Mouse (Mus musculus) gastrocnemius, postnatal 36 days (tissue): ENCODE results near the gene Prnp. TPM values are rescaled to one million over a fixed set of nuclear protein-coding genes. Genes with fewer than 3 reads are reported as not detected.

Source experiments
- DNase-seq, 2 experiments: peaks; one replicate each; pipeline ENCODE4 v3.0.0; 2022
- intact Hi-C: fragments of 180-260 bp; cut with DNase I; formaldehyde crosslinking; loops from one replicate; pipeline ENCODE4 v1.15.1; 2025
- total RNA-seq, 2 experiments: library from RNA; stranded (reverse); gene quantifications; 2 replicates each; pipeline ENCODE4 v1.2.3; 2021

Prnp gene
- total RNA-seq, 2 experiments from 2014 or later, result 69.7 to 94.8 TPM

GRCm38 (mm10) chr2:131905776-131906175, 4.0 kb upstream of the Prnp start:
- DNase-seq, result no peak
- intact Hi-C loops, result no loop called here

- intact Hi-C loops, result no loop called here
- no peak for DNase-seq
Observed at GRCm38 (mm10) chr2:131906266-131906665, 3.5 kb upstream of the Prnp start.

- peak in 1 of 2 experiments; percentile 37 for DNase-seq
- intact Hi-C loops, result no loop called here
Observed at GRCm38 (mm10) chr2:131906846-131907245, 2.9 kb upstream of the Prnp start.

- DNase-seq, result no peak
- intact Hi-C loops, result no loop called here
Observed at GRCm38 (mm10) chr2:131907311-131907710, 2.4 kb upstream of the Prnp start.

GRCm38 (mm10) chr2:131908351-131908861, 1.3 kb upstream of the Prnp start:
- DNase-seq, result peak in 1 of 2 experiments; percentile 11
- intact Hi-C loops, result no loop called here

GRCm38 (mm10) chr2:131908906-131909305, 822 bp upstream of the Prnp start:
- no peak for DNase-seq
- intact Hi-C loops, result no loop called here

GRCm38 (mm10) chr2:131910847-131911246, 1.1 kb downstream of the Prnp start:
- no peak for DNase-seq
- intact Hi-C loops, result no loop called here

GRCm38 (mm10) chr2:131911341-131911740, 1.6 kb downstream of the Prnp start:
- no peak for DNase-seq
- intact Hi-C loops, result no loop called here

- no peak for DNase-seq
- intact Hi-C loops, result no loop called here
Observed at GRCm38 (mm10) chr2:131912526-131913258, 3.0 kb downstream of the Prnp start.

- no peak for DNase-seq
- intact Hi-C loops, result no loop called here
Observed at GRCm38 (mm10) chr2:131932275-131932902, 22.7 kb downstream of the Prnp start.

- intact Hi-C loops, result no loop called here
- DNase-seq, result no peak
Observed at GRCm38 (mm10) chr2:131933013-131933412, 23.3 kb downstream of the Prnp start.

- no peak for DNase-seq
- intact Hi-C loops, result no loop called here
Observed at GRCm38 (mm10) chr2:131933598-131933997, 23.9 kb downstream of the Prnp start.

- DNase-seq, result no peak
- intact Hi-C loops, result no loop called here
Observed at GRCm38 (mm10) chr2:131934243-131934642, 24.5 kb downstream of the Prnp start.

GRCm38 (mm10) chr2:131935390-131936105, 25.8 kb downstream of the Prnp start:
- DNase-seq, result no peak
- intact Hi-C loops, result no loop called here

- no peak for DNase-seq
- intact Hi-C loops, result no loop called here
Observed at GRCm38 (mm10) chr2:131936410-131936809, 26.7 kb downstream of the Prnp start.

- intact Hi-C loops, result loop anchor here (1.0 to 10.0 kb wide), 2 partner anchors 112 to 395 kb away; no protein-coding TSS in a partner anchor
- peak; percentile 34 to 58 for DNase-seq
Observed at GRCm38 (mm10) chr2:131939404-131940111, 29.8 kb downstream of the Prnp start.

- DNase-seq, result no peak
- intact Hi-C loops, result loop anchor here (10.0 kb wide), 1 partner anchor 396 kb away; no protein-coding TSS in a partner anchor
Observed at GRCm38 (mm10) chr2:131940506-131940905, 30.8 kb downstream of the Prnp start.

- intact Hi-C loops, result loop anchor here (10.0 kb wide), 1 partner anchor 397 kb away; no protein-coding TSS in a partner anchor
- DNase-seq, result no peak
Observed at GRCm38 (mm10) chr2:131941501-131941900, 31.8 kb downstream of the Prnp start.

GRCm38 (mm10) chr2:131944370-131944769, 34.6 kb downstream of the Prnp start:
- intact Hi-C loops, result loop anchor here (10.0 kb wide), 1 partner anchor 400 kb away; no protein-coding TSS in a partner anchor
- no peak for DNase-seq

- no peak for DNase-seq
- intact Hi-C loops, result loop anchor here (10.0 kb wide), 1 partner anchor 400 kb away; no protein-coding TSS in a partner anchor
Observed at GRCm38 (mm10) chr2:131945225-131945624, 35.5 kb downstream of the Prnp start.
